In the genomic region with DNA sequence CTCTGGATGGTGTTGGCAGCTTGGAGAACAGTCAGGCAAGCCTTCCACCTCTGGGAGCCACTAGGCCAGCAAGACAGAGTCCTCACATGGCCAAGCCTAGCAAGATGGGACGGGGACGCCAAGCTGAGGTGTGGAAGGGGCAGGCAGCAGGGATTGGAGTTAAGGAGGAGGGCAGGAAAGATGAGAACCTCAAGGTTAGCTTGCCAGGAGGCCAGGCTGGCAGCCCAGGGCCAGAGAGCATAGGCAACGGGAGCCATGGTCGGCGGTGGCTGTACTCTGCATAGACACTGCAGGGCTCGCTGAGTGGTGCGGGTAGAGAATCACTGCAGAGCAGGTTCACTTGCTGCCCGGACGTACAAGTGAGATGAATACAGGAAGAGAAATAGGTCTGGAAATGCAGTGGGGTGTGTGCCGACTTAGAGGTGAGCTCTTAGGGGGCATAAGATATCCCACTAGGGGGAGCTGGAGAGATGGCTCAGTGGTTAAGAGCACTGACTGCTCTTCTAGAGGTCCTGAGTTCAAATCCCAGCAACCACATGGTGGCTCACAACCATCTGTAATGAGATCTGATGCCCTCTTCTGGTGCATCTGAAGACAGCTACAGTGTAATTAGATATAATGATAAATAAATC, we compare ENCODE assay signal across 20 mouse cellular contexts. TPM values are rescaled to one million over a fixed set of nuclear protein-coding genes. Genes with fewer than 3 reads are reported as not detected.
DNase-seq lines count a peak whose midpoint lies in the region; ATAC-seq and TF ChIP-seq lines count a peak whose summit lies in the region.
"Had no signal": no experiment of that assay in that cellular context is flagged by ENCODE, and none has a peak within 500 bp of the region (broad histone marks: within the 10 kb centered on the region; RNA-seq: fewer than 3 reads in every experiment).

No protein-coding gene starts in this region.

- H3K36me3 ChIP-seq in liver, embryonic 14.5 days (replicated peaks; ENCODE audit: control insufficient read depth, insufficient read depth, low read depth), result no peaks in the 10 kb centered on the region
- no peaks in the 10 kb centered on the region for H3K36me3 ChIP-seq in liver, embryonic 11.5 days (ENCODE audit: control insufficient read depth, insufficient read depth, low read length)
- H3K36me3 ChIP-seq: heart, embryonic 15.5 days; hindbrain, embryonic 12.5 days; liver, embryonic 13.5 days; midbrain, embryonic 12.5 days; neural tube, embryonic 12.5 days had no signal

- H3K4me2 ChIP-seq in liver, embryonic 14.5 days (ENCODE audit: low read depth), result no peak overlapping the region
- no peak overlapping the region for H3K4me2 ChIP-seq in liver, embryonic 11.5 days
- H3K4me2 ChIP-seq: heart, embryonic 15.5 days; hindbrain, embryonic 12.5 days; liver, embryonic 13.5 days; neural tube, embryonic 12.5 days had no signal

- TF ChIP-seq CTCF in liver, embryonic 14.5 days (IDR thresholded peaks at IDR 0.05; ENCODE audit: low read depth), result 0 out of 2 replicates have a peak, but pooled peaks have one; percentile 23

- WGBS in liver, embryonic 14.5 days (ENCODE audit: insufficient replicate concordance), result 49% methylated on average over 10 of the region's 10 CpGs
- WGBS in liver, embryonic 11.5 days, result 69% methylated on average over 10 of the region's 10 CpGs

- peak; percentile 39 for DNase-seq in gastrocnemius, adult 18-20 months (ENCODE audit: low spot score)
- no peak for DNase-seq in gastrocnemius, postnatal 14 days
- DNase-seq in liver, embryonic 14.5 days (ENCODE audit: low read depth in 3 of 3, low spot score in 3 of 3), result no peak
- no peak for DNase-seq in liver, embryonic 11.5 days (ENCODE audit: low spot score)
- peak; percentile 39 for DNase-seq in A20 (ENCODE audit: low read depth, low spot score)
- DNase-seq in ZHBTc4 (ENCODE audit: low read depth, low spot score), result peak; percentile 60
- no peak for DNase-seq in kidney, adult 9 months
- no peak for DNase-seq in cerebellum, postnatal 25 days
- DNase-seq: cerebellum, postnatal 14 days; heart, adult 11 months; kidney, adult 11 months; kidney, postnatal 36 days; left cerebral cortex, postnatal 4 days; liver, embryonic 13.5 days; lung, postnatal 14 days; thymus, postnatal 4 days had no signal

- no peak overlapping the region for H3K27ac ChIP-seq in liver, embryonic 14.5 days
- H3K27ac ChIP-seq in liver, embryonic 11.5 days (ENCODE audit: low read depth, low read length), result no peak overlapping the region
- H3K27ac ChIP-seq: heart, embryonic 15.5 days; hindbrain, embryonic 12.5 days; liver, embryonic 13.5 days; neural tube, embryonic 12.5 days had no signal

- no peaks in the 10 kb centered on the region for H3K4me1 ChIP-seq in liver, embryonic 14.5 days (replicated peaks; ENCODE audit: control insufficient read depth in 2 of 2, insufficient read depth in 2 of 2, low read length in 1 of 2)
- H3K4me1 ChIP-seq in liver, embryonic 11.5 days (replicated peaks; ENCODE audit: control insufficient read depth, insufficient read depth, low read length), result peaks cover 3% of the 10 kb centered on the region; the same call in 1 of the 2 replicates
- H3K4me1 ChIP-seq: hindbrain, embryonic 12.5 days; liver, embryonic 13.5 days; neural tube, embryonic 12.5 days had no signal

- H3K9ac ChIP-seq in liver, embryonic 14.5 days (replicated peaks), result no peak overlapping the region
- H3K9ac ChIP-seq in liver, embryonic 11.5 days (ENCODE audit: low read depth, low read length), result no peak overlapping the region
- H3K9ac ChIP-seq: heart, embryonic 15.5 days; hindbrain, embryonic 12.5 days; liver, embryonic 13.5 days; midbrain, embryonic 12.5 days; neural tube, embryonic 12.5 days had no signal

- TF ChIP-seq EP300 in liver, embryonic 14.5 days (IDR thresholded peaks at IDR 0.05; ENCODE audit: low read depth), result no peak

- intact Hi-C loops in gastrocnemius, postnatal 14 days (cut with DNase I; ENCODE audit: low total_unique reads), result no loop called here

- no peak overlapping the region for H3K4me3 ChIP-seq in liver, embryonic 14.5 days (ENCODE audit: insufficient read depth in 1 of 2, low read depth in 2 of 2, low read length in 2 of 2)
- H3K4me3 ChIP-seq in liver, embryonic 11.5 days (ENCODE audit: low read depth, low read length), result no peak overlapping the region
- H3K4me3 ChIP-seq: heart, embryonic 15.5 days; hindbrain, embryonic 12.5 days; liver, embryonic 13.5 days; midbrain, embryonic 12.5 days; neural tube, embryonic 12.5 days had no signal

- H3K27me3 ChIP-seq in liver, embryonic 14.5 days (ENCODE audit: control insufficient read depth, insufficient read depth, low read length), result no peaks in the 10 kb centered on the region
- no peaks in the 10 kb centered on the region for H3K27me3 ChIP-seq in liver, embryonic 11.5 days (replicated peaks; ENCODE audit: control insufficient read depth, insufficient read depth, low read length)
- H3K27me3 ChIP-seq: heart, embryonic 15.5 days; hindbrain, embryonic 12.5 days; neural tube, embryonic 12.5 days had no signal

- ATAC-seq in liver, embryonic 14.5 days (ENCODE audit: insufficient read depth), result no peak
- ATAC-seq in liver, embryonic 11.5 days (replicated peaks; ENCODE audit: low FRiP score), result no peak

- H3K9me3 ChIP-seq in liver, embryonic 14.5 days (ENCODE audit: control insufficient read depth, low read length), result no peaks in the 10 kb centered on the region
- no peaks in the 10 kb centered on the region for H3K9me3 ChIP-seq in liver, embryonic 11.5 days (ENCODE audit: control insufficient read depth, low read length)
- H3K9me3 ChIP-seq: heart, embryonic 15.5 days; hindbrain, embryonic 12.5 days; liver, embryonic 13.5 days; midbrain, embryonic 12.5 days; neural tube, embryonic 12.5 days had no signal

RNA-seq across cellular contexts. Expression of gene 1190005I06Rik, which starts 5.3 kb away (rescaled TPM):
- total RNA-seq in gastrocnemius, adult 18-20 months (2021), result 1 to 10 TPM in 1 of 2 experiments, under 1 TPM in 1; 0.37 to 1.0 TPM
- under 1 TPM; 0.59 to 0.84 TPM for total RNA-seq in gastrocnemius, postnatal 14 days (2021)
- 0.26 and 0.28 TPM in 2 replicates for polyA plus RNA-seq in liver, embryonic 14.5 days (2012; rRNA removed)
- polyA plus RNA-seq in liver, embryonic 14.5 days (2014; fragmentation: Nextera tagmentation; extraction: Ambion mirVana), result 0.86 and 1.7 TPM in 2 replicates
- polyA plus RNA-seq in liver, embryonic 11.5 days (2014; fragmentation: Nextera tagmentation; extraction: Ambion mirVana), result 1.6 and 4.1 TPM in 2 replicates

RNA-seq across cellular contexts. Expression of gene Gm27021, which starts 25.7 kb away (rescaled TPM):
- not detected for total RNA-seq in gastrocnemius, adult 18-20 months (2021)
- total RNA-seq in gastrocnemius, postnatal 14 days (2021), result not detected
- 0.30 and 0.38 TPM in 2 replicates for polyA plus RNA-seq in liver, embryonic 14.5 days (2012; rRNA removed)
- polyA plus RNA-seq in liver, embryonic 14.5 days (2014; fragmentation: Nextera tagmentation; extraction: Ambion mirVana), result not detected in 2 replicates
- 0.69 and 2.4 TPM in 2 replicates for polyA plus RNA-seq in liver, embryonic 11.5 days (2014; fragmentation: Nextera tagmentation; extraction: Ambion mirVana)

RNA-seq across cellular contexts. Expression of gene Cox4i1, which starts 25.9 kb away (rescaled TPM):
- 1,000 to 10,000 TPM; 1,486 to 1,625 TPM for total RNA-seq in gastrocnemius, adult 18-20 months (2021)
- total RNA-seq in gastrocnemius, postnatal 14 days (2021), result 1,000 to 10,000 TPM; 1,541 to 1,794 TPM
- polyA plus RNA-seq in liver, embryonic 14.5 days (2012; rRNA removed), result 383 and 573 TPM in 2 replicates
- polyA plus RNA-seq in liver, embryonic 14.5 days (2014; fragmentation: Nextera tagmentation; extraction: Ambion mirVana), result 701 and 721 TPM in 2 replicates
- polyA plus RNA-seq in liver, embryonic 11.5 days (2014; fragmentation: Nextera tagmentation; extraction: Ambion mirVana), result 1,052 and 1,118 TPM in 2 replicates

RNA-seq across cellular contexts. Expression of gene Emc8, which starts 26.2 kb away (rescaled TPM):
- total RNA-seq in gastrocnemius, adult 18-20 months (2021), result 10 to 100 TPM; 19.6 to 21.0 TPM
- total RNA-seq in gastrocnemius, postnatal 14 days (2021), result 10 to 100 TPM; 25.6 to 34.3 TPM
- polyA plus RNA-seq in liver, embryonic 14.5 days (2012; rRNA removed), result 40.3 and 45.5 TPM in 2 replicates
- polyA plus RNA-seq in liver, embryonic 14.5 days (2014; fragmentation: Nextera tagmentation; extraction: Ambion mirVana), result 122 and 125 TPM in 2 replicates
- polyA plus RNA-seq in liver, embryonic 11.5 days (2014; fragmentation: Nextera tagmentation; extraction: Ambion mirVana), result 265 and 295 TPM in 2 replicates

RNA-seq across cellular contexts. Expression of gene Gins2, which starts 53.0 kb away (rescaled TPM):
- under 1 TPM in 1 of 2 experiments, not detected in 1; 0.80 TPM for total RNA-seq in gastrocnemius, adult 18-20 months (2021)
- total RNA-seq in gastrocnemius, postnatal 14 days (2021), result 1 to 10 TPM; 2.9 to 3.6 TPM
- 31.5 and 37.5 TPM in 2 replicates for polyA plus RNA-seq in liver, embryonic 14.5 days (2012; rRNA removed)
- 63.4 and 63.7 TPM in 2 replicates for polyA plus RNA-seq in liver, embryonic 14.5 days (2014; fragmentation: Nextera tagmentation; extraction: Ambion mirVana)
- polyA plus RNA-seq in liver, embryonic 11.5 days (2014; fragmentation: Nextera tagmentation; extraction: Ambion mirVana), result 125 and 127 TPM in 2 replicates

Comparison
In these comparisons a context has a peak if more than half of its experiments do, and no peak if none do; other contexts are left out.
1. DNase-seq: peak in gastrocnemius, adult 18-20 months (single experiment), A20 (single experiment) and ZHBTc4 (single experiment); none in gastrocnemius, postnatal 14 days (single experiment), liver, embryonic 14.5 days (0 of 3), liver, embryonic 11.5 days (single experiment), kidney, adult 9 months (single experiment) and cerebellum, postnatal 25 days (0 of 2).